Mouse (Mus musculus) intestine, embryonic 14.5 days (tissue): ENCODE measurements at regions not wholly inside any gene's neighbourhood (a gene's known extent, or its start where the extent isn't known, plus 50 kb on each side); places are given as distances from the start of the nearest gene placed in this dataset.

Experiments
- ATAC-seq: fragments of 200-750 bp; cut with Nextera tagmentation; replicated peaks from 2 replicates; pipeline ENCODE4 v1.8.0; 2017; ENCODE audit warnings: low read depth, moderate number of reproducible peaks, moderate TSS enrichment, moderate library complexity; ENCODE audit not compliant: low FRiP score, low TSS enrichment
- DNase-seq: peaks from one replicate; pipeline ENCODE4 v3.0.0-alpha.2; 2018; ENCODE audit warnings: low spot score
- H3K27ac ChIP-seq: fragments of 300-500 bp; sonication (generic); 2 replicates; pipeline ENCODE4 v1.5.1; 2014; ENCODE audit warnings: low read depth, mild to moderate bottlenecking, control low read depth
- H3K27me3 ChIP-seq: fragments of 300-500 bp; sonication (generic); replicated peaks from 2 replicates; pipeline ENCODE4 v1.6.1; 2014; ENCODE audit warnings: low read length, control low read depth; ENCODE audit not compliant: control insufficient read depth, insufficient read depth
- H3K36me3 ChIP-seq: fragments of 300-500 bp; sonication (generic); 2 replicates; pipeline ENCODE4 v1.6.1; 2014; ENCODE audit warnings: low read length, control low read depth; ENCODE audit not compliant: control insufficient read depth, insufficient read depth
- H3K4me1 ChIP-seq: fragments of 300-500 bp; sonication (generic); replicated peaks from 2 replicates; pipeline ENCODE4 v1.6.1; 2014; ENCODE audit warnings: low read length, control low read depth, mixed read lengths; ENCODE audit not compliant: control insufficient read depth, insufficient read depth
- H3K4me2 ChIP-seq: fragments of 300-500 bp; sonication (generic); 2 replicates; pipeline ENCODE4 v1.6.1; 2014; ENCODE audit warnings: low read length
- H3K4me3 ChIP-seq: fragments of 300-500 bp; sonication (generic); 2 replicates; pipeline ENCODE4 v1.5.1; 2014; ENCODE audit warnings: low read depth, low read length, control low read depth, mixed read lengths
- H3K9ac ChIP-seq: fragments of 300-500 bp; sonication (generic); 2 replicates; pipeline ENCODE4 v1.6.1; 2014; ENCODE audit warnings: mild to moderate bottlenecking, low read length
- H3K9me3 ChIP-seq: fragments of 300-500 bp; sonication (generic); 2 replicates; pipeline ENCODE4 v1.6.1; 2016; ENCODE audit warnings: low read length, control low read depth; ENCODE audit not compliant: control insufficient read depth
- WGBS: fragments of 180-500 bp; shearing (Covaris S2); extraction: QIAGEN DNeasy Blood & Tissue Kit; methylation state at CpG from one replicate; pipeline ENCODE4 v1.1.7; 2014; 5-methylcytosine and 5-hydroxymethylcytosine counted together

DNA sequence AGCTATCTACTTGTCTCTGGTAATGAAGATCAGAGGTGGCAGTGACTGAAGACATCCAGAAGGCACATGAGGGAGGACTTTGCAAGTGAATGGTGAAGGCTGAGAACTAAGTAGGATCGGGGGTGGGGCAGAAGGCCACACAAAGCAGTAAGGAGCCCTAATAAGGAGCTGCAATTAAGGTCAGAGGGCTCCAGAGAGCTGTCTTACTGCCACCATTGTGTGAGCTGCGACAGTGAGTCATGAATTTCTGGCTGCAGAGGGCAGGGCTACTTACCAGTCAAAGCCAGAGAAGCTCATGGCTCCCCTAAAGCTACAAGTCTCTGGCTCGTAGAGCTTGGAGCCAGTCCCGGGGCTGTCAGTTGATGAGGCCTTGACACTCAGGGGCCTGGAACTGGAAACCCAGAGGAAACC is 172.1 kb downstream of the Shq1 start:
- no peak for DNase-seq
- WGBS = 45% methylated on average over 4 of the region's 4 CpGs

DNA sequence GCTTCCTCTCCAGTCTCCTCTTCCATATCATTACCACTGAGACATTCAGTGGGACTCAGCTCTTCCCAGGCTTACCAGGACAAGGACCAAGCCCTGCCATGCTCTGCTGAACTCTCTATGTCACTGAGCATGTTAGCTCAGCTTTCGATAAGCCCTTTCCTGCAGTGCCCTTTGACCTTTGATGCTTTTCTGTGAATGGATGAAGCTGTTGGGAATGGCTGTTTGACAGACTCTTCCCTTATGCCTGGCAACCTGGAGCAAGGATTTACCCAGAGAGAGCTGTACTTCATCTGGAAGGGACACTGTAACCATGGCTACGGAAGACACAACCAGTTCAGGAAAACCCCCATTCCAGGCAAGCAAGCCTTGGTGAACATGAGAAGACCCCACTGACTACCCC is 172.8 kb downstream of the Shq1 start:
- no peaks in the 10 kb centered on the region for H3K36me3 ChIP-seq
- ATAC-seq = no peak
- H3K9me3 ChIP-seq = no peaks in the 10 kb centered on the region
- peaks cover 2% of the 10 kb centered on the region; the same call in 1 of the 2 replicates for H3K4me1 ChIP-seq
- H3K9ac ChIP-seq = no peak overlapping the region
- no peak overlapping the region for H3K4me2 ChIP-seq
- H3K27me3 ChIP-seq = no peaks in the 10 kb centered on the region
- H3K4me3 ChIP-seq = no peak overlapping the region
- no peak overlapping the region for H3K27ac ChIP-seq
- no peak for DNase-seq
- WGBS = 72% methylated on average over 2 of the region's 2 CpGs

More for the DNA sequence above, 172.1 kb downstream of the Shq1 start:
- H3K27ac ChIP-seq = no peak overlapping the region
- no peaks in the 10 kb centered on the region for H3K9me3 ChIP-seq
- H3K4me3 ChIP-seq = no peak overlapping the region
- no peak overlapping the region for H3K9ac ChIP-seq
- ATAC-seq = no peak
- no peaks in the 10 kb centered on the region for H3K36me3 ChIP-seq
- no peak overlapping the region for H3K4me2 ChIP-seq
- peaks cover 6% of the 10 kb centered on the region; the same call in 1 of the 2 replicates for H3K4me1 ChIP-seq
- H3K27me3 ChIP-seq = no peaks in the 10 kb centered on the region

DNA sequence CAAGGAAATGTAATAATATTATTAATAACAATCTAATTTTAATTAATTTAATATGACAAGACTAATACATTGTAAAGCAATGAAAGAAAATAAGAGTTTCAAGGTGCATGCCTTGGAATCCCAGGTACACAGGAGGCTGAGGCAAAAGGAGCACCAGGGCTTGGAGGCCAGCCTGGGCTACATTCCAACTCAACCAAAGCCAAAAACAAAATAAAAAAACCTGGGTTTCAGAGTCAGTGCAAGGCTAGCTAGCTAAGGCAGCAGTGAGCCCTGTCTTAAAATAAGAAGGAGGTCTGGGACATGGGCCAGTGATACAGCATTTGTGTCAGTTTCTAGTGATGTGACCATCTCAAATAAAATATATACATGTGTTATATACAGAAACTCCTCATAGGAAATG is 174.8 kb downstream of the Shq1 start:
- H3K4me3 ChIP-seq = no peak overlapping the region
- DNase-seq = no peak
- no peak for ATAC-seq

DNA sequence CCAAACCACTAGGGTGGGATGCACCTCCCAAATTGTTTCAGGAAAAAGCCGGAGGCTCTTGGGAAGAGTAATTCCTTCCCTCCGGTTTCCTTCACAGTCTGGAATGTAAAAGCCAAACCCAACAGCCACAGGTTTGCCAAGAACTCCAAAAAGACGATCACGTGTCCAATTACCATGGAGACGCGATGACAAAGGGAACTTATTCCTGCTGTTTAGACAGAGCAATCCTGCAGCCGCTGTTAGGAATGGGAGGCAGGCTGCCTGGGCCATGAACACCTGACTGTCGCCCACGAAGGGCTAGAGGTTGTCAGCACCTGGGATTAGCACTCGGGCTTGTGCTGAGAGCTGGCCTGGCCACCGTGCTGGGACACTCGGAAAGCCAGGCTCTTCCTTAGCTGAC is 175.8 kb downstream of the Shq1 start:
- Histone ChIP-seq H3K36me3 (no peaks in the 10 kb centered on the region), H3K27ac (no peak overlapping the region), H3K9me3 (no peaks in the 10 kb centered on the region), H3K4me1 (no peaks in the 10 kb centered on the region), H3K4me2 (no peak overlapping the region), H3K27me3 (no peaks in the 10 kb centered on the region), H3K9ac (no peak overlapping the region), H3K4me3 (no peak overlapping the region)
- ATAC-seq = no peak
- 64% methylated on average over 12 of the region's 12 CpGs for WGBS
- DNase-seq = no peak

More for the DNA sequence above, 174.8 kb downstream of the Shq1 start:
- H3K4me1 ChIP-seq = no peaks in the 10 kb centered on the region
- H3K4me2 ChIP-seq = no peak overlapping the region
- H3K9ac ChIP-seq = no peak overlapping the region
- no peak overlapping the region for H3K27ac ChIP-seq
- no peaks in the 10 kb centered on the region for H3K27me3 ChIP-seq
- H3K9me3 ChIP-seq = no peaks in the 10 kb centered on the region
- H3K36me3 ChIP-seq = no peaks in the 10 kb centered on the region

DNA sequence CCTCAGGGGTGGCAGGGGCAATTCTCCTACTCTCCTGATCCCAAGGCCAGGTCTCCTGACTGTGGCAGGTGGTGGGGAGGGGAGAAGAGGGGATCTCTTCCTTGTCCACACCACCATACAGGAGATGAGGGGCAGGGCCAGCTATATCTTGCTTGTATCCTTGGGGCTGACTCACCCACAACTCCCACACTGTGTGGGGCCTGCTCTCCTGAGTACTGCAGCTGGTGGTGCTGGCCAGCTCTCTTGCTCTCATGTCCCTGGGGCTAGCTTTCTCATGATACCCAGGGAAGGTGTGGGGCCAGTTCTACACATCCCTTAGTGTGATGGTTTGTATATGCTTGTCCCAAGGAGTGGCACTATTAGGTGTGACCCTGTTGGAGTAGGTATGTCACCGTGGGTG is 177.4 kb downstream of the Shq1 start:
- no peaks in the 10 kb centered on the region for H3K36me3 ChIP-seq
- no peaks in the 10 kb centered on the region for H3K9me3 ChIP-seq
- H3K4me3 ChIP-seq = no peak overlapping the region
- ATAC-seq (no peak; the same call in 1 of the 2 replicates), DNase-seq (no peak)
- H3K4me1 ChIP-seq = no peaks in the 10 kb centered on the region
- no peak overlapping the region for H3K9ac ChIP-seq
- WGBS = 75% methylated on average over 1 of the region's 1 CpGs
- no peak overlapping the region for H3K27ac ChIP-seq
- no peak overlapping the region for H3K4me2 ChIP-seq
- no peaks in the 10 kb centered on the region for H3K27me3 ChIP-seq

DNA sequence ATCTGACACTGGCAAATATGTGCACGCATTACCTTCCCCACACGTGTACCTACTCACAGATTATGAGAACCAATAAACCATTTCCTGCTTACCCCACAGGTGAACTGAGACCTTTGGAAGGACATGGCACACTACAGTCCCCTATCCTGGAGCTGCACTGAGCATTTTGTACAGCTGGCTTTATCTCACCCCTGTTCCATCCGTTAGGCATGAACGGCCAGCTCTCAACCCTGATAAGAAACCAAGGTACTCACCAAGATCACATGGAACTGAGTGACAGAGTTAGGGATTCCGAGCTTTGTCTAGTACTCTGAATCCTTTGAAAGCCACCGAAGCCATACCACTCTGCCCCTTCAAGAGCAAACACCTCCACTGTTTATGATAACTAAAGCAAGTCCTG is 179.1 kb downstream of the Shq1 start:
- Histone ChIP-seq H3K4me1 (no peaks in the 10 kb centered on the region), H3K27ac (no peak overlapping the region), H3K36me3 (no peaks in the 10 kb centered on the region), H3K27me3 (no peaks in the 10 kb centered on the region), H3K4me3 (no peak overlapping the region), H3K4me2 (no peak overlapping the region), H3K9me3 (no peaks in the 10 kb centered on the region), H3K9ac (no peak overlapping the region)
- WGBS = 77% methylated on average over 6 of the region's 6 CpGs
- no peak for DNase-seq
- no peak for ATAC-seq

DNA sequence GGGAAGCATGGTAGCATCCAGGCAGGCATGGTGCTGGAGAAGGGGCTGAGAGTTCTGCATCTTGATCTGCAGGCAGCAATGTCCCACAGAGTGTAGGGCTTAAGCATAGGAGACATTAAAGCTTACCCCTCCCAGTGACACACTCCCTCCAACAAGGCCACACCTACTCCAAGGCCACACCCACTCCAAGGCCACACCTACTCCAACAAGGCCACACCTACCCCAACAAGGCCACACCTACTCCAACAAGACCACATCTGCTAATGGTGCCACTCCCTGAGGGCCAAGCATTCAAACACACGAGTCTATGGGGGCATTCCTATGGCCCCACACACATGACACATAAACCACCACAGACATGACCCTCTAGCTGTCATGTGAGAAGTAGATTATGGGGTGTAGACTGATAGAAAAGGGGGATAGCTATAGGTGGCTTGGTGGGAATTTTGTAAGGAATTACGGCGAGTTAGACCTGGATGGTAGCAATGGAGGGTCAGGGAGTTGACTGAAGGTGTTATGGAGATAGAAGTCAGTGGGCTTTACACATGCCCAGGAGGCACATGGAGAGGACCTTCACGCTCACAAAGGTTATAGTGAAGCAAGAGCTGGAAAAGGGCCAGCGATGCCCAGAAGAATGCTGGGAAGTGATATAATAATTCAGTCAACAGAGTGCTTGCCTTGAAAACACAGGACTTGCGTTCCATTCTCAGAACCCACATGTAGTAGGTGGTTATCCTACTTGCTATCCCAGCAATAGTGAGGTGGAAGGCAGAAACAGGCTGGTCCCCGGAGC is 179.8 kb downstream of the Shq1 start:
- ATAC-seq (no peak), DNase-seq (no peak)
- Histone ChIP-seq H3K4me1 (no peaks in the 10 kb centered on the region), H3K27me3 (no peaks in the 10 kb centered on the region), H3K9me3 (no peaks in the 10 kb centered on the region), H3K9ac (no peak overlapping the region), H3K36me3 (no peaks in the 10 kb centered on the region), H3K4me2 (no peak overlapping the region), H3K27ac (no peak overlapping the region), H3K4me3 (no peak overlapping the region)
- 94% methylated on average over 7 of the region's 7 CpGs for WGBS

DNA sequence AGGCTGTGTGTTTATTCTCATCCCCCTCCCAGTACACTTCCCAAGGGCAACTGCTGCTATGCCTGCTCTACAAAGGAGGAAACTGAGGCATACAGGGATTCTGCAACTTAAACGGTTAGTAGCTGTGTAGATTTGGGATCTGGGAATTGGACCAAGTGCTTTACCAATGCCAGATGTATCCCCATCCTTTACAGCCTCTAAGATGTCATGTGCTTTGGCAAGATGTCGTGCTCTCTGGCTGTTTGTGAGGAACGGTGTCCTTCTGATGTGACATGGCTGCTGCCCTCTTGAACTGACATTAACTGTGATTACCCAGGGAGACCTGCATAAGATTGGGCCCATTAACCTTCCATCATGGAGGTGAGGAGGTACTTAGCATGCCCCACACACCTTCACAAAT is 187.1 kb downstream of the Shq1 start:
- ATAC-seq (no peak), DNase-seq (no peak)
- no peaks in the 10 kb centered on the region for H3K27me3 ChIP-seq
- peaks cover 10% of the 10 kb centered on the region for H3K4me1 ChIP-seq
- H3K9ac ChIP-seq = no peak overlapping the region
- no peak overlapping the region for H3K4me3 ChIP-seq
- 68% methylated on average over 3 of the region's 3 CpGs for WGBS
- peaks cover 8% of the 10 kb centered on the region; the same call in 1 of the 2 replicates for H3K9me3 ChIP-seq
- H3K4me2 ChIP-seq = no peak overlapping the region
- no peaks in the 10 kb centered on the region for H3K36me3 ChIP-seq
- no peak overlapping the region for H3K27ac ChIP-seq
